ENCODE assay signal across 9 mouse cellular contexts in the genomic region with DNA sequence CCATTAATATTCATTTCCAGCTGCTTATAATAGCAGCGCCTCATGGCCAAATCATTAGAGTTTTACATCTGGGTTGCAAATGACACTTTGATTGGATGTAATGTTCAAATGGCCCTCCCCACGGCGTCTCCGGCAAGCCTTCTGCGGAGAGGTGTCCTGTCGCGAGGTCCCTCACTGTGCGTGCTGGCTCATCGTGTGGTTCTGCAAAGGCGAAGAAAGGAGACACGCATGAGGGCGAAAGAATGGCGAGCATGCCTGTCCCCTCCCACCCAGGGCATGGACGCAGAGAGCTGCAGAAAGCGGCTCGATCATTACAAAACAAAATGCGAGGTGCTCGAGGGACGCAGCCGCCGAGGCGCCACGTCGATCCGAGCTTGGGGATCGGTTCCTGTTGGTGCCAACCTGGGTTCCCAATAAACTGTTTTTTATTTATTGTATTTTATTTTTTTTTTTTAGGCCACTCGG.
DNase-seq lines count a peak whose midpoint lies in the region; ATAC-seq lines count a peak whose summit lies in the region.
"Had no signal": no experiment of that assay in that cellular context is flagged by ENCODE, and none has a peak within 500 bp of the region (broad histone marks: within the 10 kb centered on the region; RNA-seq: fewer than 3 reads in every experiment).

No protein-coding gene starts in this region.

- H3K4me3 ChIP-seq in forebrain, embryonic 15.5 days: peak overlapping the region; percentile 30
- H3K4me3 ChIP-seq in limb, embryonic 15.5 days: peak overlapping the region; percentile 29
- H3K4me3 ChIP-seq: erythroblast, embryonic 14.5 days had no signal

- peak; percentile 35 for DNase-seq in gastrocnemius, postnatal 14 days
- DNase-seq in gastrocnemius, adult 18-20 months (ENCODE audit: low spot score): no peak
- DNase-seq in Muller cell, postnatal 12 days (ENCODE audit: inconsistent ontology term): peak; percentile 56
- peak; percentile 68 for DNase-seq in splenic B cell, adult 2 months (ENCODE audit: low read depth, low spot score)
- DNase-seq in MN1 (ENCODE audit: low spot score): no peak
- DNase-seq in layer of hippocampus, postnatal 14 days (ENCODE audit: low spot score in 2 of 2): no peak

- no peaks in the 10 kb centered on the region for H3K9me3 ChIP-seq in forebrain, embryonic 15.5 days
- no peaks in the 10 kb centered on the region for H3K9me3 ChIP-seq in limb, embryonic 15.5 days

- 0 out of 2 replicates have a peak, but pooled peaks cover 4% of the 10 kb centered on the region for H3K27me3 ChIP-seq in forebrain, embryonic 15.5 days
- H3K27me3 ChIP-seq in limb, embryonic 15.5 days: peaks cover 33% of the 10 kb centered on the region
- no peaks in the 10 kb centered on the region for H3K27me3 ChIP-seq in splenic B cell, adult 2 months (ENCODE audit: control insufficient read depth, insufficient read depth, low read length, poor library complexity, severe bottlenecking)

- H3K27ac ChIP-seq in forebrain, embryonic 15.5 days (replicated peaks): peak overlapping the region; percentile 74
- H3K27ac ChIP-seq in limb, embryonic 15.5 days: no peak overlapping the region

- no peak for ATAC-seq in forebrain, embryonic 15.5 days (replicated peaks)
- no peak for ATAC-seq in limb, embryonic 15.5 days (ENCODE audit: insufficient number of reproducible peaks, low FRiP score, low TSS enrichment, low read depth)

- peak overlapping the region; percentile 62 for H3K4me2 ChIP-seq in forebrain, embryonic 15.5 days (replicated peaks)
- peak overlapping the region; percentile 52 for H3K4me2 ChIP-seq in limb, embryonic 15.5 days

- no peaks in the 10 kb centered on the region for H3K36me3 ChIP-seq in forebrain, embryonic 15.5 days
- no peaks in the 10 kb centered on the region for H3K36me3 ChIP-seq in limb, embryonic 15.5 days
- no peaks in the 10 kb centered on the region for H3K36me3 ChIP-seq in splenic B cell, adult 2 months (ENCODE audit: control insufficient read depth, insufficient read depth, low read length, poor library complexity, severe bottlenecking)

- intact Hi-C loops in gastrocnemius, postnatal 14 days (cut with DNase I; ENCODE audit: low total_unique reads): loop anchor here (5.0 kb wide), 3 partner anchors 40 to 300 kb away; no protein-coding TSS in a partner anchor

- 1% methylated on average over 27 of the region's 27 CpGs for WGBS in forebrain, embryonic 15.5 days
- WGBS in limb, embryonic 15.5 days: 8% methylated on average over 27 of the region's 27 CpGs

- peak overlapping the region; percentile 43 for H3K9ac ChIP-seq in forebrain, embryonic 15.5 days (replicated peaks)
- no peak overlapping the region for H3K9ac ChIP-seq in limb, embryonic 15.5 days

- H3K4me1 ChIP-seq in forebrain, embryonic 15.5 days: peaks cover 54% of the 10 kb centered on the region
- peaks cover 38% of the 10 kb centered on the region for H3K4me1 ChIP-seq in limb, embryonic 15.5 days

Comparison
In these comparisons a context has a peak if more than half of its experiments do, and no peak if none do; other contexts are left out.
1. DNase-seq: peak in gastrocnemius, postnatal 14 days (single experiment), Muller cell, postnatal 12 days (single experiment) and splenic B cell, adult 2 months (single experiment); none in gastrocnemius, adult 18-20 months (single experiment), MN1 (single experiment) and layer of hippocampus, postnatal 14 days (0 of 2).